Mouse (Mus musculus) cerebellum, postnatal 14 days (tissue): ENCODE data around the gene Mafk.

ENCODE experiments used
- DNase-seq, 2 experiments: peaks; one replicate each; pipeline ENCODE4 v3.0.0; 2021; ENCODE audit warnings: mixed read lengths in 2 of 2

Mafk gene

DNA sequence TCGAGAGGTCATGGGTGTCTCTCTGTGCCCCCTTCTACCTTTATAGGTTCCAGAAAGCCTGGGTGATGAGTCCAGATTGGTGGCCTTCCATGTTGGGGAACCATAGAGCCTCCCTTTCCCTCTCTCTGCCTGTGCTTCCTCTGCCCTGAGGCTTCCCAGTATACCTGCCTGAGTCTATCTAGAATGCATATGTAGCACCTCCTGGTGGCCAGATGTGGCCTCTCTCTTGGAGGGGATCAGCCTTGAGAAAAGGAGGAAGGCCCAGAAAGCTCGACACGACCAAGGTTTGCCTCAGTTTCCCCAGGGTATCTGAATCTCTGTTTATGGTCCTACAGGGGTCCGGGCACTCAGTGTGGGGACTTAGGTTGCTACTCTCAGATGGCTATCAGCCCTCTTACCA lies 27.5 kb downstream of the Mafk start:
- peak; percentile 26 to 57 for DNase-seq

DNA sequence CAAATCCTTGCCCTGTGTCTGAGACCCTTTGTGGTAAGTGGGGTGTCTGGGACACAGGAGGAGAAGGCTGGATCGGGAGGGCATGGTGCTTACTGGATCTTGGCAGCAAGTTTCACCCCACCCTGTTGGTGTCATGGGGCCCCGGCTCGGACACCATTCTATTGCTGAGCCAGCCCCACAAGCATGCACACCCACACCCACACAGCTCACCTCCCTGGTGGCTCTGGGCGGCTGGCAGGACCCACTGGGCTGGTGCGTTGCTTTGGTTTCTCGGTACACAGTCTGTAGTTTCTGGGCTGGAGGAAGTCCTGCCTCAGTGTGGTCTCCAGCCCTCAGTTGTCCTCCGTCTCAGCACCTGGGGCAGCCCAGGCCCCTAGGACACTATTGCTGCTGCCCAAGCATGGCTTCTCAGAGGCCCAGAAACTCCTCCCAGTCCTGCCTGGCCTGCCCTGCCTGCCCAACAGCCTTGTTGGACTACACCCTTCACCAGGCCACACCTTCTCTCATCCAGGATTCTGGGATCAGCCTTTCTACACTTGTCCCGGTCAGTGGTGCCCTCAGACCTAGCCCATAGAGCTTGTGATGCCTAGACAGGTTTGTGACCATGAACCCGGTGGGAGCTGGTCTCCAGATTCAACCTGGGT lies 28.3 kb downstream of the Mafk start, which contains the start of gene Tmem184a:
Tmem184a (minus strand) TSS at position 380 of the 644 bp plus-strand sequence.
- DNase-seq = no peak

GRCm38 (mm10) chr5:139821466-139822459 lies 30.4 kb downstream of the Mafk start:
- DNase-seq = no peak

GRCm38 (mm10) chr5:139824531-139824930 lies 33.2 kb downstream of the Mafk start:
- DNase-seq = no peak

GRCm38 (mm10) chr5:139825947-139826346 lies 34.6 kb downstream of the Mafk start:
- no peak for DNase-seq

GRCm38 (mm10) chr5:139826357-139827055 lies 35.2 kb downstream of the Mafk start, which contains the start of the genes Gm26938 and Psmg3:
Gm26938 (minus strand) TSS chr5:139826407.
Psmg3 (minus strand) TSS chr5:139826885.
- peak; percentile 94 to 97 for DNase-seq

DNA sequence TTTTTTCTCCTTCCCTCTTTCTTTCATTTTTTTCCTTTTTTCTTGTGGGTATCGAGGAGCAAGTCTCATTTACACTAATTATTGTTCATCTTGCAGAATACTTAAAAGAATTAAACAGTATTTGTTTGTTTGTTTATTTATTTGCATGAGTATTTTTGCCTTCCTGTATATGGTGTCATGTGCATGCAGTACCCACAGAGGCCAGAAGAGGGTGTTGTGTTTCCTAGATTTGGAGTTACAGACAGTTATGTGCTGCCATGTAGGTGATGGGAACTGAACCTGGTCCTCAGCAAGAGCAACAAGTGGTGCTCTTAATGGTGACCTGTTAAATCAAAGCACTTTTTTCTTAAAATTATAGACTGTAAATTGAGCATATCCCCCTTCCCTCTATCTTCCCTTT lies 36.3 kb downstream of the Mafk start:
- peak in 1 of 2 experiments; percentile 54 for DNase-seq

- no peak for DNase-seq
Observed at GRCm38 (mm10) chr5:139829384-139829783, 38.1 kb downstream of the Mafk start.

DNA sequence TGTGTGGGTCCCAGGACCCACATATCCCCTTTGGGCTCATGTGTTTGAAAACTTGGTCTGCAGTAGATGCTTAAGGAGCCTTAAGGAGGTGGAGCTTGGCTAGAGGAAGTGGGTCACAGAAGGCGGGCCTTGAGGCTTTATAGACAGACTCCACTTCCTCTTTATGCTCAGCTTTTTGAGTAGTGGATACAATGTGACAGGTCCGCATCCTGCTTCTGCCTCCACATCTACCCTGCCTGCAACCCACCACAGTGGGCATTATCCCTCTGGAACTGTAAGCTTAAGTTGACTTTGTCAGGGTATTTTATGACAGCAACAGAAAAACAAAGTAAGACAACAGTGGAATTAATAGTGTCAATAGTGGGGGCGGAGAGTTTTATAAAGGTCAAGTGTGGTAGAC lies 39.4 kb downstream of the Mafk start:
- no peak for DNase-seq

- DNase-seq = no peak
Observed at GRCm38 (mm10) chr5:139832125-139832524, 40.8 kb downstream of the Mafk start.

GRCm38 (mm10) chr5:139835706-139836105 lies 44.4 kb downstream of the Mafk start:
- no peak for DNase-seq

DNA sequence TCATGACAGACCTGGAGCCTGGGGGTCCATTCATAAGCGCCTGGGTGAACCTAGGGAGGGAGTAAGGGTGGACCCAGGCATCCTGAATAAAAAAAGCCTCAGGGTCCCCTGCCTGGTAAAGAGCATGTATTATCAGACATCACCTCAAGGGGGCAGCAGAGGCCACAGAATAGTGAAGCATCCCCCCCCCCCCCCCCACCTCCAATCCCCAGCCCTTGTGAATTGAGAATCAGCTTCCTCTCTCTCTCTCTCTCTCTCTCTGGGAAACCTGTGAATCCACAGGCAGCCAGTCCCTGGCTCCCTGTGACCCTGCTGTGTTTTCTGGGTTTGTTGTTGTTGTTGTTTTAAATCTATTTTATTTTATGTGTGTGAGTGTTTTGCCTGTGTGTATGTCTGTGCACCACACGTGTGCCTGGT lies 47.2 kb downstream of the Mafk start:
- peak; percentile 79 to 90 for DNase-seq

GRCm38 (mm10) chr5:139839142-139839541 lies 47.8 kb downstream of the Mafk start:
- DNase-seq = no peak

GRCm38 (mm10) chr5:139849626-139850320 lies 58.5 kb downstream of the Mafk start:
- DNase-seq = peak; percentile 33 to 37
